Mouse (Mus musculus) heart, embryonic 13.5 days (tissue): ENCODE results near the gene Uqcrh. TPM values are rescaled to one million over a fixed set of nuclear protein-coding genes. Genes with fewer than 3 reads are reported as not detected.

Experiments
- ATAC-seq: fragments of 200-750 bp; cut with Nextera tagmentation; 2 replicates; pipeline ENCODE4 v1.8.0; 2017; ENCODE audit warnings: moderate TSS enrichment; ENCODE audit not compliant: insufficient number of reproducible peaks, low FRiP score, low TSS enrichment; ENCODE audit errors: extremely low read depth
- H3K27ac ChIP-seq: fragments of 300-500 bp; sonication (generic); replicated peaks from 2 replicates; pipeline ENCODE4 v1.5.1; 2015; ENCODE audit warnings: moderate library complexity, mild to moderate bottlenecking, inconsistent platforms
- H3K27me3 ChIP-seq: fragments of 300-500 bp; sonication (generic); replicated peaks from 2 replicates; pipeline ENCODE4 v1.6.1; 2015; ENCODE audit warnings: mild to moderate bottlenecking, inconsistent platforms
- H3K36me3 ChIP-seq: fragments of 300-500 bp; sonication (generic); 2 replicates; pipeline ENCODE4 v1.6.1; 2015; ENCODE audit warnings: mild to moderate bottlenecking, inconsistent platforms
- H3K4me1 ChIP-seq: fragments of 300-500 bp; sonication (generic); 2 replicates; pipeline ENCODE4 v1.6.1; 2015; ENCODE audit warnings: inconsistent platforms
- H3K4me2 ChIP-seq: fragments of 300-500 bp; sonication (generic); 2 replicates; pipeline ENCODE4 v1.6.1; 2015; ENCODE audit warnings: inconsistent platforms, mild to moderate bottlenecking, moderate library complexity
- H3K4me3 ChIP-seq: fragments of 300-500 bp; sonication (generic); 2 replicates; pipeline ENCODE4 v1.5.1; 2015; ENCODE audit warnings: moderate library complexity, mild to moderate bottlenecking, inconsistent platforms
- H3K9ac ChIP-seq: fragments of 300-500 bp; sonication (generic); 2 replicates; pipeline ENCODE4 v1.6.1; 2015; ENCODE audit warnings: inconsistent platforms, mild to moderate bottlenecking, moderate library complexity
- H3K9me3 ChIP-seq: fragments of 300-500 bp; sonication (generic); 2 replicates; pipeline ENCODE4 v1.6.1; 2016; ENCODE audit warnings: inconsistent platforms
- WGBS: fragments of 180-500 bp; shearing (Covaris S2); methylation state at CpG from one replicate; pipeline ENCODE4 v1.1.7; 2015; ENCODE audit warnings: mixed read lengths; 5-methylcytosine and 5-hydroxymethylcytosine counted together
- polyA plus RNA-seq: library from polyadenylated mRNA; unstranded; fragments of >200 nt; fragmentation: Nextera tagmentation; extraction: Ambion mirVana; gene quantifications from 2 replicates; pipeline ENCODE4 v1.2.1, GENCODE M21; 2015

Uqcrh gene
- polyA plus RNA-seq, 1 experiment from 2014 or later = 925 TPM

GRCm38 (mm10) chr4:116052526-116053293 is 22.2 kb downstream of the Uqcrh start:
- no peaks in the 10 kb centered on the region for H3K27me3 ChIP-seq

GRCm38 (mm10) chr4:116049211-116049610 is 25.7 kb downstream of the Uqcrh start:
- ATAC-seq = no peak
- H3K9ac ChIP-seq = no peak overlapping the region
- WGBS = 78% methylated on average over 3 of the region's 3 CpGs
- H3K4me3 ChIP-seq = no peak overlapping the region
- H3K27ac ChIP-seq = no peak overlapping the region
- H3K36me3 ChIP-seq = peaks cover 25% of the 10 kb centered on the region
- H3K4me1 ChIP-seq = peaks cover 24% of the 10 kb centered on the region
- H3K9me3 ChIP-seq = no peaks in the 10 kb centered on the region
- H3K27me3 ChIP-seq = no peaks in the 10 kb centered on the region
- no peak overlapping the region for H3K4me2 ChIP-seq

More at GRCm38 (mm10) chr4:116052526-116053293, 22.2 kb downstream of the Uqcrh start:
- peak overlapping the region; percentile 96 for H3K4me2 ChIP-seq
- H3K9me3 ChIP-seq = no peaks in the 10 kb centered on the region
- H3K9ac ChIP-seq = peak overlapping the region; percentile 86
- H3K4me1 ChIP-seq = peaks cover 27% of the 10 kb centered on the region
- WGBS = 9% methylated on average over 22 of the region's 22 CpGs
- H3K36me3 ChIP-seq = peaks cover 14% of the 10 kb centered on the region
- peak overlapping the region; percentile 72 for H3K4me3 ChIP-seq
- H3K27ac ChIP-seq = peak overlapping the region; percentile 95
- ATAC-seq = no peak

GRCm38 (mm10) chr4:116048130-116048920 is 26.5 kb downstream of the Uqcrh start:
- Histone ChIP-seq H3K27me3 (no peaks in the 10 kb centered on the region), H3K4me3 (no peak overlapping the region), H3K36me3 (peaks cover 33% of the 10 kb centered on the region), H3K4me1 (peaks cover 21% of the 10 kb centered on the region), H3K4me2 (no peak overlapping the region), H3K9me3 (no peaks in the 10 kb centered on the region), H3K9ac (no peak overlapping the region), H3K27ac (no peak overlapping the region)
- no peak for ATAC-seq
- 74% methylated on average over 7 of the region's 7 CpGs for WGBS

GRCm38 (mm10) chr4:116047681-116048080 is 27.2 kb downstream of the Uqcrh start:
- 86% methylated on average over 1 of the region's 1 CpGs for WGBS
- no peak overlapping the region for H3K4me2 ChIP-seq

GRCm38 (mm10) chr4:116046604-116047003 is 28.3 kb downstream of the Uqcrh start:
- H3K4me3 ChIP-seq = no peak overlapping the region
- no peaks in the 10 kb centered on the region for H3K9me3 ChIP-seq
- ATAC-seq = no peak
- no peak overlapping the region for H3K9ac ChIP-seq
- H3K36me3 ChIP-seq = peaks cover 50% of the 10 kb centered on the region
- H3K27me3 ChIP-seq = no peaks in the 10 kb centered on the region
- H3K4me2 ChIP-seq = no peak overlapping the region
- no peak overlapping the region for H3K27ac ChIP-seq
- 72% methylated on average over 2 of the region's 2 CpGs for WGBS
- H3K4me1 ChIP-seq = peaks cover 10% of the 10 kb centered on the region; the same call in 1 of the 2 replicates

More at GRCm38 (mm10) chr4:116047681-116048080, 27.2 kb downstream of the Uqcrh start:
- peaks cover 18% of the 10 kb centered on the region for H3K4me1 ChIP-seq
- no peak overlapping the region for H3K4me3 ChIP-seq
- H3K36me3 ChIP-seq = peaks cover 39% of the 10 kb centered on the region
- no peak overlapping the region for H3K9ac ChIP-seq
- no peak overlapping the region for H3K27ac ChIP-seq
- H3K9me3 ChIP-seq = no peaks in the 10 kb centered on the region
- ATAC-seq = no peak
- no peaks in the 10 kb centered on the region for H3K27me3 ChIP-seq

GRCm38 (mm10) chr4:116042186-116042585 is 32.7 kb downstream of the Uqcrh start:
- Histone ChIP-seq H3K27me3 (no peaks in the 10 kb centered on the region), H3K4me2 (no peak overlapping the region), H3K9me3 (no peaks in the 10 kb centered on the region), H3K9ac (no peak overlapping the region), H3K27ac (no peak overlapping the region), H3K4me1 (no peaks in the 10 kb centered on the region), H3K36me3 (peaks cover 70% of the 10 kb centered on the region), H3K4me3 (no peak overlapping the region)
- no peak for ATAC-seq
- WGBS = 60% methylated on average over 3 of the region's 3 CpGs

GRCm38 (mm10) chr4:116040466-116040865 is 34.4 kb downstream of the Uqcrh start:
- WGBS = 85% methylated on average over 2 of the region's 2 CpGs
- H3K4me2 ChIP-seq = no peak overlapping the region
- no peak overlapping the region for H3K9ac ChIP-seq
- ATAC-seq = no peak
- H3K9me3 ChIP-seq = no peaks in the 10 kb centered on the region
- H3K27me3 ChIP-seq = no peaks in the 10 kb centered on the region
- no peak overlapping the region for H3K4me3 ChIP-seq
- H3K4me1 ChIP-seq = no peaks in the 10 kb centered on the region
- peaks cover 81% of the 10 kb centered on the region for H3K36me3 ChIP-seq
- H3K27ac ChIP-seq = no peak overlapping the region

GRCm38 (mm10) chr4:116033374-116033773 is 41.5 kb downstream of the Uqcrh start:
- H3K9me3 ChIP-seq = no peaks in the 10 kb centered on the region
- peaks cover 63% of the 10 kb centered on the region for H3K36me3 ChIP-seq
- no peak for ATAC-seq
- no peaks in the 10 kb centered on the region for H3K4me1 ChIP-seq
- WGBS = 88% methylated on average over 5 of the region's 5 CpGs
- no peaks in the 10 kb centered on the region for H3K27me3 ChIP-seq
- H3K4me3 ChIP-seq = no peak overlapping the region
- H3K9ac ChIP-seq = no peak overlapping the region
- H3K27ac ChIP-seq = no peak overlapping the region
- no peak overlapping the region for H3K4me2 ChIP-seq

GRCm38 (mm10) chr4:116032906-116033305 is 42.0 kb downstream of the Uqcrh start:
- no peak overlapping the region for H3K4me3 ChIP-seq
- no peak for ATAC-seq

GRCm38 (mm10) chr4:116017902-116018746 is 56.7 kb downstream of the Uqcrh start, which contains the start of gene Faah:
Faah (minus strand) TSS chr4:116017926.
- peak within 1 kb of the TSS; percentile 71 for H3K4me3 ChIP-seq
- no peak within 1 kb of the TSS for H3K27ac ChIP-seq
- peak within 1 kb of the TSS; percentile 99 for H3K4me2 ChIP-seq
- no peak for ATAC-seq
- 9% methylated on average over 18 of the region's 18 CpGs for WGBS
- no peaks in the 10 kb centered on the region for H3K36me3 ChIP-seq
- H3K27me3 ChIP-seq = peaks cover 85% of the 10 kb centered on the region
- H3K9ac ChIP-seq = peak within 1 kb of the TSS; percentile 81
- peaks cover 11% of the 10 kb centered on the region for H3K4me1 ChIP-seq
- no peaks in the 10 kb centered on the region for H3K9me3 ChIP-seq

More at GRCm38 (mm10) chr4:116032906-116033305, 42.0 kb downstream of the Uqcrh start:
- H3K9me3 ChIP-seq = no peaks in the 10 kb centered on the region
- H3K27ac ChIP-seq = no peak overlapping the region
- H3K36me3 ChIP-seq = peaks cover 59% of the 10 kb centered on the region
- 88% methylated on average over 9 of the region's 9 CpGs for WGBS
- no peaks in the 10 kb centered on the region for H3K4me1 ChIP-seq
- H3K27me3 ChIP-seq = no peaks in the 10 kb centered on the region
- H3K9ac ChIP-seq = no peak overlapping the region
- H3K4me2 ChIP-seq = no peak overlapping the region
